Mouse (Mus musculus) liver, adult 2 months (tissue): ENCODE data around the gene Rnase13.

Experiments
- CTCF ChIP-seq: fragments of 200-500 bp; IDR thresholded peaks from 2 replicates; pipeline ENCODE4 v1.5.1; 2011; ENCODE audit warnings: low read depth, low read length, control low read depth
- POLR2A ChIP-seq: fragments of 200-500 bp; IDR thresholded peaks from 2 replicates; pipeline ENCODE4 v1.6.1; 2011; ENCODE audit warnings: low read length, control low read depth; ENCODE audit not compliant: insufficient read depth; ENCODE audit errors: extremely low read depth

DNA sequence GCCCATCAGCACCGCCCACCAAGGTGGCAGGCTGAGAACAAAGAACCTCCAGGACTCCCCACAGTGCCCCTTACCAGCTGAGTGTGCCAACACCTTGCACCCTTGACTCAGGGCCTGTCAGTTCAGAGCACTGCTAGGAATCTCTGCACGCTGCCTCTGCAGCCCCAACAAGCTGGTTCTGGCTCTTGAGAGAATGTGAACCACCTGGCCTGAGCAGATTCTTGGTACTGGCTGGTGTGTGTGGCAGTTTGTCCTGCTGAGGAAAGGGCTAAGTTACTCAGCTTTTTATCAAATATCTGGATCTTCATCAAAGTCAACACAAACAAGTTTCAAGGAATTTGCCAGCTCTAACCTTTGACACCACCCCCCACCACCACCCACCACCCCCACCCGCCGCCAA, 919 bp upstream of the Rnase13 start:
- TF ChIP-seq POLR2A (no peak), CTCF (no peak)
